Mouse (Mus musculus) stomach, postnatal 0 days (tissue): ENCODE measurements around the gene Dnaic2. TPM values are rescaled to one million over a fixed set of nuclear protein-coding genes. Genes with fewer than 3 reads are reported as not detected.

Experiments
- ATAC-seq: fragments of 200-750 bp; cut with Nextera tagmentation; 2 replicates; pipeline ENCODE4 v1.8.0; 2017; ENCODE audit not compliant: low FRiP score, low TSS enrichment
- DNase-seq: peaks from one replicate; pipeline ENCODE4 v3.0.0-alpha.2; 2016; ENCODE audit warnings: low spot score
- H3K27ac ChIP-seq: fragments of 300-500 bp; sonication (generic); replicated peaks from 2 replicates; pipeline ENCODE4 v1.5.1; 2014; ENCODE audit warnings: mild to moderate bottlenecking, control low read depth
- H3K27me3 ChIP-seq: fragments of 300-500 bp; sonication (generic); 2 replicates; pipeline ENCODE4 v1.6.1; 2014; ENCODE audit warnings: low read length; ENCODE audit not compliant: control insufficient read depth, insufficient read depth
- H3K36me3 ChIP-seq: fragments of 300-500 bp; sonication (generic); 2 replicates; pipeline ENCODE4 v1.6.1; 2014; ENCODE audit warnings: low read length, mixed read lengths; ENCODE audit not compliant: control insufficient read depth, insufficient read depth
- H3K4me1 ChIP-seq: fragments of 300-500 bp; sonication (generic); replicated peaks from 2 replicates; pipeline ENCODE4 v1.6.1; 2014; ENCODE audit warnings: antibody characterized with exemption; ENCODE audit not compliant: control insufficient read depth, insufficient read depth
- H3K4me2 ChIP-seq: fragments of 300-500 bp; sonication (generic); replicated peaks from 2 replicates; pipeline ENCODE4 v1.6.1; 2014; ENCODE audit warnings: low read depth, mild to moderate bottlenecking, control low read depth, moderate library complexity
- H3K4me3 ChIP-seq: fragments of 300-500 bp; sonication (generic); 2 replicates; pipeline ENCODE4 v1.5.1; 2014; ENCODE audit warnings: low read depth, low read length, control low read depth
- H3K9ac ChIP-seq: fragments of 300-500 bp; sonication (generic); 2 replicates; pipeline ENCODE4 v1.6.1; 2014; ENCODE audit warnings: mild to moderate bottlenecking, low read length, control low read depth, mixed read lengths
- H3K9me3 ChIP-seq: fragments of 300-500 bp; sonication (generic); 2 replicates; pipeline ENCODE4 v1.6.1; 2016; ENCODE audit warnings: low read length; ENCODE audit not compliant: control insufficient read depth
- CTCF ChIP-seq: IDR thresholded peaks from 2 replicates; pipeline ENCODE4 v1.5.1; 2016; ENCODE audit warnings: antibody characterized with exemption, low read depth, mild to moderate bottlenecking, moderate library complexity
- EP300 ChIP-seq: optimal IDR thresholded peaks from 2 replicates; pipeline ENCODE3; 2016; ENCODE audit warnings: antibody characterized with exemption
- WGBS: fragments of 180-500 bp; shearing (Covaris S2); extraction: QIAGEN DNeasy Blood & Tissue Kit; methylation state at CpG from one replicate; pipeline ENCODE4 v1.1.7; 2014; 5-methylcytosine and 5-hydroxymethylcytosine counted together
- polyA plus RNA-seq: library from polyadenylated mRNA; unstranded; fragments of >200 nt; fragmentation: Nextera tagmentation; extraction: Ambion mirVana; gene quantifications from 2 replicates; pipeline ENCODE4 v1.2.1, GENCODE M21; 2015

Gene Dnaic2
- polyA plus RNA-seq, 1 experiment from 2014 or later: 0.35 TPM

- DNase-seq (no peak), ATAC-seq (no peak)
- Histone ChIP-seq H3K27ac (no peak overlapping the region), H3K4me1 (no peaks in the 10 kb centered on the region; the same call in 1 of the 2 replicates), H3K4me2 (peak overlapping the region; percentile 51; the same call in 1 of the 2 replicates), H3K36me3 (no peaks in the 10 kb centered on the region), H3K9me3 (no peaks in the 10 kb centered on the region), H3K9ac (no peak overlapping the region), H3K4me3 (no peak overlapping the region), H3K27me3 (peaks cover 11% of the 10 kb centered on the region)
- 59% methylated on average over 4 of the region's 4 CpGs for WGBS
- no peak for TF ChIP-seq CTCF
- no peak for TF ChIP-seq EP300
Measured at GRCm38 (mm10) chr11:114794691-114795090, 67.5 kb downstream of the Dnaic2 start.

GRCm38 (mm10) chr11:114795231-114795746 is 68.1 kb downstream of the Dnaic2 start:
- H3K27me3 ChIP-seq: peaks cover 11% of the 10 kb centered on the region
- peak overlapping the region; percentile 51 for H3K4me2 ChIP-seq
- peak overlapping the region; percentile 34 for H3K4me3 ChIP-seq
- H3K36me3 ChIP-seq: no peaks in the 10 kb centered on the region
- TF ChIP-seq EP300 (no peak), CTCF (peak; percentile 59)
- peak overlapping the region; percentile 23; the same call in 1 of the 2 replicates for H3K9ac ChIP-seq
- no peaks in the 10 kb centered on the region; the same call in 1 of the 2 replicates for H3K4me1 ChIP-seq
- no peaks in the 10 kb centered on the region for H3K9me3 ChIP-seq
- DNase-seq (peak; percentile 61), ATAC-seq (peak; percentile 44; the same call in 1 of the 2 replicates)
- WGBS: 0% methylated on average over 7 of the region's 7 CpGs
- no peak overlapping the region for H3K27ac ChIP-seq

GRCm38 (mm10) chr11:114795848-114796322 is 68.7 kb downstream of the Dnaic2 start, which contains the start of gene Btbd17:
Gene Btbd17 (minus strand): TSS chr11:114795945.
- ATAC-seq: no peak
- Histone ChIP-seq H3K9me3 (no peaks in the 10 kb centered on the region), H3K9ac (peak within 1 kb of the TSS; percentile 23; the same call in 1 of the 2 replicates), H3K27ac (no peak within 1 kb of the TSS), H3K4me2 (peak within 1 kb of the TSS; percentile 51), H3K4me1 (no peaks in the 10 kb centered on the region; the same call in 1 of the 2 replicates), H3K4me3 (peak within 1 kb of the TSS; percentile 34), H3K27me3 (peaks cover 11% of the 10 kb centered on the region), H3K36me3 (no peaks in the 10 kb centered on the region)
- no peak for DNase-seq
- WGBS: 30% methylated on average over 4 of the region's 4 CpGs
- TF ChIP-seq CTCF (no peak), EP300 (no peak)

- no peaks in the 10 kb centered on the region for H3K4me1 ChIP-seq
- H3K36me3 ChIP-seq: no peaks in the 10 kb centered on the region
- no peak overlapping the region for H3K9ac ChIP-seq
- DNase-seq: no peak
- WGBS: 82% methylated on average over 7 of the region's 7 CpGs
- TF ChIP-seq CTCF (no peak), EP300 (no peak)
- H3K4me2 ChIP-seq: no peak overlapping the region
- peaks cover 2% of the 10 kb centered on the region for H3K27me3 ChIP-seq
- no peak for ATAC-seq
- no peak overlapping the region for H3K27ac ChIP-seq
- H3K9me3 ChIP-seq: no peaks in the 10 kb centered on the region
- no peak overlapping the region for H3K4me3 ChIP-seq
Measured at GRCm38 (mm10) chr11:114797176-114797575, 70.0 kb downstream of the Dnaic2 start.

GRCm38 (mm10) chr11:114797981-114798380 is 70.8 kb downstream of the Dnaic2 start:
- TF ChIP-seq CTCF (no peak), EP300 (no peak)
- 76% methylated on average over 3 of the region's 3 CpGs for WGBS
- H3K9ac ChIP-seq: no peak overlapping the region
- no peak for DNase-seq
- ATAC-seq: no peak
- H3K4me3 ChIP-seq: no peak overlapping the region
- no peaks in the 10 kb centered on the region; the same call in 1 of the 2 replicates for H3K27me3 ChIP-seq
- no peaks in the 10 kb centered on the region for H3K9me3 ChIP-seq
- no peak overlapping the region for H3K27ac ChIP-seq
- H3K4me2 ChIP-seq: no peak overlapping the region
- no peaks in the 10 kb centered on the region for H3K36me3 ChIP-seq
- no peaks in the 10 kb centered on the region for H3K4me1 ChIP-seq

GRCm38 (mm10) chr11:114798624-114799023 is 71.4 kb downstream of the Dnaic2 start, which contains the start of gene Gpr142:
Gene Gpr142 (plus strand): TSS chr11:114798924.
- DNase-seq (no peak), ATAC-seq (no peak)
- Histone ChIP-seq H3K27me3 (no peaks in the 10 kb centered on the region), H3K4me3 (no peak within 1 kb of the TSS), H3K27ac (no peak within 1 kb of the TSS), H3K9ac (no peak within 1 kb of the TSS), H3K4me2 (no peak within 1 kb of the TSS), H3K36me3 (no peaks in the 10 kb centered on the region), H3K9me3 (no peaks in the 10 kb centered on the region), H3K4me1 (no peaks in the 10 kb centered on the region)
- TF ChIP-seq EP300 (no peak), CTCF (no peak)
- 92% methylated on average over 3 of the region's 3 CpGs for WGBS
